Mouse (Mus musculus) forelimb bud, embryonic 11.5 days (tissue): ENCODE measurements at regions not wholly inside any gene's neighbourhood (a gene's known extent, or its start where the extent isn't known, plus 50 kb on each side); places are given as distances from the start of the nearest gene placed in this dataset.

Source experiments
- DNase-seq: peaks from one replicate; pipeline ENCODE4 v3.0.0-alpha.2; 2012; ENCODE audit warnings: low read depth, low spot score

DNA sequence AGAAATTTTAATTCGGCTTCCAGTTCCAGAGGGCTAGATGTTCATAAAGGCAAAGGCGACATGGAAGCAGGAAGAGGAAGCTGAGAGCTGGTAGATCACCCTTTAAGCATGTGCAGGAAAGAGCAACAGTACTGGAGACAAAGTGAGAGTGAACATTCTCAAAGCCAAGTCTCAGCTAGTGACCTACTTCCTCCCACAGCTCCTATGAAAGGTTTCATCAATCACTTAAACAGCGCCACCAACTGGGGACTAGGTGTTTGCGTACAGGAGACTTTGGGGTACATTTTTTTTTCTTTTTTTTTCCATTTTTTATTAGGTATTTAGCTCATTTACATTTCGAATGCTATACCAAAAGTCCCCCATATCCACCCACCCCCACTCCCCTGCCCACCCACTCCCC, 61.7 kb upstream of the Gucy1a1 start:
- DNase-seq, result no peak
